Mouse (Mus musculus) urinary bladder, postnatal 4 days (tissue): Measurements from ENCODE around the gene 1700080E11Rik.
"Not testable (repeated sequence)": the region's sequence is repeated elsewhere in the genome, so short reads cannot be mapped to it uniquely, and the experiment has no call there.

Experiments
- DNase-seq, 2 experiments: peaks; one replicate each; pipeline ENCODE4 v3.0.0; 2021 to 2022; ENCODE audit warnings: low spot score in 2 of 2

The 1700080E11Rik gene

GRCm38 (mm10) chr9:105144992-105145391 is at the start of gene 1700080E11Rik:
Gene 1700080E11Rik, minus strand, starts transcription at chr9:105145092.
- no peak for DNase-seq

DNA sequence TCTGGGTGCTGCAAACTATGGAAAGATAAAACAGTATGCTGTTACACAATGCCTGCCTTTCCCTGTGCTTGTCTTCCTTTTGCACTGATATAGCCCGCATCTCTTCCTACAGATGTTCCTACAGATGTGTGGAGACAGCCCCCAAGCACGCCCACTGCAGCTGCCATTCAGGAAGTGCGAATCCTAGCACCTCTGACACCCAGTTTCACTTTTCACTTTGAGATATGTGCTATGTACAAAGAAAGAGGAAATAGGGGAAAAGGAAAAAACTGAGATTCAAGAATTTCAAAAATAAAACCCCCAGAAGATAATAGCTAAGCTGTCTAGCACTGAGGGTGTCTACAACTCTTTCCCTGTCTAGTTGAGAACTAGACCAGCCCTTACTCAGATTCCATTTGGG is 41.8 kb upstream of the 1700080E11Rik start:
- no peak for DNase-seq

GRCm38 (mm10) chr9:105182392-105182791 is 37.5 kb upstream of the 1700080E11Rik start:
- no peak for DNase-seq

DNA sequence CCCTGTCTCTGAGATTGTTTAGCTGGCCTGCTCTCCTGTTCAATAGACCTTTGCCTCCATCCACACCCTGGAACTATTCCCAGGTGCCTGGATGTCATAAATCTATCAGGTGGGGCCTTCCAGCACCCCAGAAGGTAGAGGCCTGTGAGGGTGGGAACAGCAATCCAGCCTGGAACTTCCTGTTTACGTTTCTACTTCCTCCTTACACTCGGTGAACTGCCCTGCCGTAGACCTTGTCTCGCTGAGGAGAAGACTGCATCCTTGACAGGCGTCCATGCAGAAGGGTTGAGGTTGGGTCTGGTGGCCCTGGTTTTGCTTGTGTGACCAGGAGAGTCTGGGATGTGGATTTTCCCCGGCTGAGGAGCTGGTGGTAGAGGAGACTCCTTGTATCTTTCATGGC is 5.7 kb downstream of the 1700080E11Rik start:
- DNase-seq, result no peak

DNA sequence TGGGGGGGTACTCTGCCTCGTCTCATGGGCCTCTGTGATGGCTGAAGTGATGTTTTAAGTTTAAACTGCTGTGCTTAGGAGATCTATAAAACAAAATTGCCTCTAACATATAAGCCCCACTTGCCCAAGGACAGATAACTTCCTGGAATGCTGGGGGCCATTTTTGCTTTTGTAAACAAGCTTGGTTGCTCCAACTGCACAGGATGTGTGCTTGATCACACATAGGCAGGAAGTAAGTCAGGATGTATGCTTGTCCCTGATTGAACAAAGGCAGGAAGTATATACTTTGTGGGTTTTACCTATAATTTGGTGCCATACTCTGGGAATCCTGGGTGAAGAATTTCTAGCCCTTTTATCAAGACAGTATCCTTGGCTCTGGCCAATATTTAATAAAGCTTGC is 8.5 kb downstream of the 1700080E11Rik start:
- no peak for DNase-seq

DNA sequence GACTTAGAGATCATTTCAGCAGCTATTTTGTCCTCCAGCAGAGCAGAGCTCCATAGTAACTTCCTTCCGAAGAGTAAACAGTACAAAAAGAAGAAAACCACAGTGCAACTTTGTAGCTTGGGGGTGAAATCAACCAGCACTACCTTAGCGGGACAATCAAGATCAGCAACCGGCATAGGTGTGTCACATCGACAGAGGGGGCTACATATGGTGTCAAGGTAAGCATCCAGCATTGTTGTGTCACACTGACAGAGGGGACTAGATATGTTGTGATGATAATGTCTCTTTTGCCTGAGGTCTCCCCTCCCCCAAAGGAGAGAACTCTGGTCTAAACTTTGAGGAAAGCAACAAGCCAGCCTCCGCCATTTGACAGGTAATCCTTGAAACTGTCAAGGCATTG is 10.4 kb downstream of the 1700080E11Rik start:
- DNase-seq, result no peak

DNA sequence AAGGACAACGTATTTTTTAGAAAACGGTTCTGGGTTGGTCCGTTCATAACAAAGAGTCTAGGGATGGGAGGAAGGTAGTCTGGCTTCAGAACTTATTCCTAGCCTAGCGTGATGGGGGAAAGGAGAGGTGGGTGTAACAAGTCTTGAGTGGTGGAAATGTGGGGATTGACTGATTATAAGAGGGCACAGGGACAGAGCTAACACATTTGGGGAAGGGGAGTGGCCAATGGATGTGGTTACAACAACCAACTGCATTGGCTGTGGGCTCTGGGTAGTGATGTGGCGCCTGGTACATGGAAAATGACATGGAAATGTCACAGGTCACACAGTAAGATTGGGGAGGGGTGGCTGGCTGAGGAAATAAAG is 12.9 kb downstream of the 1700080E11Rik start:
- no peak for DNase-seq

DNA sequence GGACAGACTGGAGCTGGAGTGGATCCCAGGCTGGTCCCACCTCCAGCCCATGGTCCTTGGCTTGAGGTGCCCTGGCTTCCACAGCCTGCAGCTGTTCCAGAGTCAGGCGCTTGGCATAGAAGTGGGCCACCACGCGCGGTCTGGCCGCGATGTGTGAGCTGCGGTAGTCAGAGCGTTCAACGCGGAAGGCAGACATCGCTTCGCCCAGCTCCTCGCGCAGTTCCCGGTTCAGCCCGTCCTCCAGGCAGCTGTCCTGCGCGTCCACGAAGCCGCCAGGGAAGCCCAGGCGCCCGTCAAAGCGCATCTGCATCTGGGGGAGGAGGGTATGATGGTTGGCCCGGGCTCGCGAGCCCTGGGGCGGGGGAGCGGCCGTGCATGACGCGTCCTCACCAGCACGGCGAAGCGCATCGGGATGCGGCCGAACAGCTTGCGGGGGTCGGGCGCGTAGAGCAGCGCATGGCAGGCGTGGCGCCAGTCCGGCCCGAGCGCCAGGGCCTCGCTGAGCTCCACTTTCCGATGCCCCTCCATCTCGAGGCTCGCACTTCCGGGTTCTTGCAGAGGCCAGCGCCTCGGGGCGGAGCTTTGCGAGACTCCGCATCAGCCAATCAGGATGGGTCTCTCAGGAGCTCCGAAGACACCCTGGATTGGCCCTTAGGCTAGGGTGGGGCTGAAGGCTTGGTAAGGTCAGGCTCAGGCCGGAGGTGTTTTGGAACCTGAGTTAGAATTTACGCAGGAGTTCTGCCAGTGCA is 13.5 kb downstream of the 1700080E11Rik start, which contains the start of gene Nudt16:
Gene Nudt16 (minus strand): TSS at position 572 of the 749 bp plus-strand sequence.
- DNase-seq, result peak; percentile 84 to 86

DNA sequence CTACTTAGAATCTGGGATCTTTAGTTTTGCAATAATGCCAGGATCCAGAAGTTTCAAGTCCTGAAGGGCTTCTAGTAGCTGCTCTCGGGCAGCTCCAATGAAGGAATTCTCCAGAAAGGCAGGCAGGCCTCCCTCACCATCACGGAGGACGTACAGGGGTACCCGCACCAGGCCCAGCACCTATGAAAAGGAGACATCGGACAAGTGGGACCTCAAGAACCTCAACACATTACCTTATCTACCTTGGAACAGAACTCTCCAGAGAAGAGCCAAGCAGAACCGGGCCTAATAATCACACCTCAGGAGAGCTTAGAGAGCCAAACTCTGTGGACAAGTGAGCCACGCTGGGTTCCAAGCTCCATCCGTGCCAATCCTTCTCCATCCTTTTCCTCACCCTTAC is 14.6 kb downstream of the 1700080E11Rik start:
- DNase-seq, result no peak

DNA sequence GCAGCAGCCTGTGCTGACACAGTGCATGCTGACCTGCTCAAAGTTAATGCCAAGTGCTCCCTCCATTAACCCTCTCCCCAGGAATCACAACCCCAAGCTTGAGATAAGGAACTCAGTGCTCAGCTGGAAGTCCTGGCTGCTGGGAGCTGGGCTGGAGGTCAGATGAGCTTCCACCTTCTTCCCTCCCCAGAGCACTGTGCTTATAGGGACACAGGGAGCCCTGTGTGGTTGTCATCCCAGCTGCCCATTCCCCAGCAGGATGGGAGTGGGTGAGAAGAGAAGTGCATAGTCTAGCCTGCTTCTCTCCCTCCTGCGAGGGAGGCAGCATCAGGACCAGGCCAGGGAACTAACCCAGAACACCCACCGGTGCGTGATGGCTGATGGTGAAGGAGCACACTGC is 19.7 kb downstream of the 1700080E11Rik start:
- DNase-seq, result not testable (repeated sequence)

DNA sequence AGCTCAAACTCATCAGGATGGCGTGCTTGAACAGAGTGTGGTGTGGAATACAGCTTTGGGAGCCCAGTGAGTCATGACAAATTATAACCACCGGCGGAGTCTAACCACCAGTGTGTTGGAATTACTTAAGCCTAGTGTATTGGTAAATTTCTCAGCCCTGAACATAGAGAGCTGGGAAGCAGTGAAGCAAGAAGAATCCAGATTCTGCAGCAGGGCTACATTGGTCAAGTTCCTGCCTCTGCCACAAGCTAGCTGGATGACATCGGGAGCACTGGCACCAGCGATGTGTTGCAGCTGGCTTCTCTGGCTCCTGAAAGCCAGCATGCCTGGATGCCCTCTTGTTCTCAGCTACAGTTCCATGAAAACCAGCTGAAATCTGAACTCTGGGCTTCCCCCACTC is 41.0 kb downstream of the 1700080E11Rik start:
- DNase-seq, result no peak

GRCm38 (mm10) chr9:105101911-105102310 is 43.0 kb downstream of the 1700080E11Rik start:
- DNase-seq, result no peak

DNA sequence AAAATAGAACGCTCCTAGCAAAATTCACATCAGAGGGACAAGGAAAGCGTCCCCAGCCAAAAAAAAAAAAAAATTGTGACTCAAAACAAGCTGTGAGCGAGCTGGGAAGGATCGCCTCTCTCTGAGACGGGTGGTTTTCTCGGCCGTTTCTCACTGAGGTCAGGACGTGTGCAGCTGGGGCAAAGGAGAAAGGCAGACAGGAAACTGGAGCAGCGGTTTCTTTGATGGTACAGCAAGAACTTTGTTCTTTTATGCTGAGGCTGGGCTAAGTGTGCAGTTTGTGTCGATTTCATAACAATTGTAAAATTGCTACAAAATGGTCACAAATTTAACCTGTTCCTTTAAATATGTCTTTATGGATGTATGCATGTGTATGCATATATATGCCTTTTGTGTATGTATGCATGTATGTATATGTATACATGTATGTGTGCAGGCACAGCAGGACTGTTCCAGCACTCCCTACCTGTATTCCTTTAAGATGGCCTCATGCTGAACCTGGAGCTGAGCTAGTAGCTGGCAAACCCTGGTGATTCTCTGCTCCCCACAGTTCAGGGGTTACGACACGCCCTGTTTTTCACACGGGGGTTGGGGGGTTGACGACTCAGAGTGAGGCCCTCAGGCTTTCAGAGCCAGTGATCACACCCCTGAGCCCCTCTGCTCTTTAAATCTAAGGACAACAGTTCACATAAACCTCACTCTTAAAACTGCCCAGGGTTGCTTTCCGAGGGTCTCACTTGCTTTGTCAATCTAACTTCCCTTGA is 43.9 kb downstream of the 1700080E11Rik start:
- no peak for DNase-seq
